Mouse (Mus musculus) adrenal gland, adult 2 months (tissue): Measurements from ENCODE around the gene Epb41l1. TPM values are rescaled to one million over a fixed set of nuclear protein-coding genes. Genes with fewer than 3 reads are reported as not detected.

Experiments used
- DNase-seq: peaks from one replicate; pipeline ENCODE4 v3.0.0; 2021
- polyA plus RNA-seq: library from polyadenylated mRNA; depleted of rRNA; stranded (reverse); fragments of >200 nt; gene quantifications from 2 replicates; pipeline ENCODE4 v1.2.3, GENCODE M21; 2012
- total RNA-seq, 2 experiments: library from RNA; stranded (reverse); gene quantifications; 2 replicates each; pipeline ENCODE4 v1.2.3; 2021

The Epb41l1 gene
- total and polyA plus RNA-seq, 3 experiments, result 52.0 to 93.4 (median 81.4) TPM

DNA sequence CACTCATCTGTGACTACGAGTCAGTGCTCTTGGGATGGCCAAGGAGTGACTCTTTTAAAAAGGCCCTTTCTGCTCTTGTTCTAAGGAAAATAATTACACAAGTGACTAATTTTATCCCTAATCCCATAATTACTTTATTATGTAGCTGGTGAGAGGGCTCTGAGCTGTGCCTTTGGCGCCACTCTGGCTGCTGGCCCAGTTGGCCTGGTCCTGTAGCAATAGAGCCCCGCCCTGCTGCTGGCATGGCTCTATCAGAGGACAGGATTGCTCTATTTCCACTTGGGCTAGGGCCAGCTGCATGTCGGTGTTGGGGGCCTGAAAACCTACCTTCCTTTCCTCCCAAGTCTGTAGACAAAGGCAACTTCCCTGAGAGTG lies 36.6 kb downstream of the Epb41l1 start:
- peak; percentile 85 for DNase-seq

DNA sequence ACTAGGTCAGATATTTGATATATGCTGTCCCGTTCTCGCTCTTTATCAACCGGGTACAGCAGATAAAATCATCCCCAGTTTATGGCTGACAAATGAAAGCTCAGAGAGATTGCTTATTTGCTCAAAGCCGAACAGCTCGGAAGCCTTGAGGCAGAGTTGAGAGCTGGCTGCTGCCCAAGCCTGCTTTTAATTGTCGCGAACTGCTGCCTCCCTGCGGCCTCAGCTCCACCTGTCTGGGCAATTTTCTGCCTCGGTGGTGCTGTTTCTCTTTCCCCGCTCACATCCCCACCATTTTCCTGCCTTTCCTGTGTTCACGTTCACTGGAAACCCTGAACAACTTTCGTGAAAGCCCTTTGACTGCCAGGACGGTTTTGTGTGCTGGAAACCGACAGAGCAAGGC lies 39.8 kb downstream of the Epb41l1 start:
- peak; percentile 83 for DNase-seq

DNA sequence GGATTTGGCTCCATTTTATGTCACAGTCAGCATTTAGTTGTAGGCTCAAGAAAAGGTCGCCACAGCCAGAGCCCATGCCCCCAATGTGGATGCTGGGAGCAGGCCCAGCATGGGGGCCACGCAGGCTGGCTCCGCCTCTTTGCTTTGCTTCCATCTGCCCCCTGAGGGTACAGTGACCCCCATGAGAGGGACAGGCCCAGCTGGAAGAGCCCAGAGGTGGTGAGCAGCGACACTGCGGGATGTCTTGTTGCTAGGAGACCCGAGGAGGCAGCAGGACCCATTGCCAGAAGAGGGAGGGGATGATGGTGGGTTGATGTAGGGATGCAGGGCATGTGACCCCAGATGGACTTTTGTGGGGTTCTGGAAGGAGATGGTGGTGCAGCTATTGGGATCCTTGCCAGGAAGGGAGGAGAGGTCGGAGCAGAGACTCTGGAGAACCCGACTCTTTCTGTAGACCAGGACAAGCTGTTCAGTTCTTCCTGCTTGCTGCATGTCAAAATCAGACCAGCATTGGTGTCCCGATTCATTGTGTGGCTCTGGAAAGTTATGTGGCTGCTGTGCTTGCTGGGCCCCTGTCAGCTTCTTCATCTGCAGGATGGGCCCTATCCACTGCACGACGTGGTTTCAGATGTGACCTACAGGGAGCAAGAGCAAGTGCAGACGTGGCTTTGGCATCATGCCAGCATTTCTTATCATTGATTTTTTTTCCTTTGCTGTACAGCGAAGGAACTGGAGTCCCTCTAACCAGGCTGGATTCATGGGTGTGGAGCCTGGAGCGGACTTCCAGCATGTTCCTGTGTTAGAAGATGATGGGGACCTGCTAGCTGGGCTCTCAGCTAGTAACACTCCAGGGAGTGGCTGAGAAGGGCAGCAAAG lies 41.7 kb downstream of the Epb41l1 start:
- DNase-seq, result peak; percentile 51

DNA sequence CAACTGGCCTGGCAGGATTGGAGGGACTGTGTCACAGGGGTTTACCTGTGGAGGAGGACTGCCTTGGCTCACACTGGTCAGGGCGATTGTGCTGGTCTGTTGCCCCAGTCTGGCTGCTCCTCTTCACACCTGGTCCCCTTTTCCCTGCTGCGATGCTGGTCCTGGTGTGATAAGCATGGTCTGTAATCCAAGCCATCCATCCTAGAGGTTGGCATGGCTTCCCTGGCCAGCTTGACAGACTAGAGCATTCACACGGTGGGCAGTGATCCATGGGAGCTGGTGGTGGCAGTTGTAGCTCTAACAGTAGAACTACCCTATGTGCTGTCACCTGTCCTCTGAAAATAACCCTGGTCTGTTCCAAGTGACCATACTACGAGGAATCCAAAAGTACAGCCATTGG lies 43.7 kb downstream of the Epb41l1 start:
- DNase-seq, result no peak

DNA sequence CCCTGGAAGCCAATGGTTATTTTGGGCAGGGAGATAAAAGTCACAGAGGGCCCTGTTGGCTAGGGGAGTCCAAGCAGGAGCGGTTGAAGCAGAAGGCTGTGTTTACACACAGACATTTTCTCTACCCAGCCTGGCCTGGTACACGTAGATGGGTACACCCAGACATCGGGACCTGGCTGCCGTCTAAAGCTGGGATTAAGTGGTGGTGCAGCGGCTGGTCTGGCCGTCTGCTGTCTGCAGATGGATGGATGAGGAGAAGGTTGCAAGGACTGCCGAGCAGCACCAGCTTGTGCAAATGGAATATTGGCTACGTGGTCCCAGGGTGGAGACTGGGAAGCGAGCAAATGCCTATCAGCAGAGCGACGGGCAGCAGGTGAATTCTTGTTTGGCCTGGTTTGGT lies 46.8 kb downstream of the Epb41l1 start:
- DNase-seq, result no peak

DNA sequence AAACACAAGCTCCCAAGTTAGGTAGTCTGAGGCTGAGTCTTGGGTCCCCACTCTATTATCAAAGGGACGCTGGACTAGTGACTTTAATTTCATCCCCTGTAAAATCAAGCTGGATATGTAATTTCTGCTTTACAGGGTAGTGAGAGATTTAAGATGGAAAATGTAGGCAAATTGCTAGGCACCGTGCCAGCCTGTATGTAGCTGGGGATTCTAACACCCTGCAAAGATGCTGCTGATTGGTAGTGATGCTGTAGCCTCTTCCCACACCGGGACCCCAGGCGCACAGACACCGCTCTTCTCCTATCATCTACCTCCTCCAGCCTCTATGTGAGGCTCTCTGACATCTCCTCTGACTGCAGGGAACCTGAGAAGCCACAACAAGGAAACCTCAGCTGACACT lies 48.2 kb downstream of the Epb41l1 start:
- no peak for DNase-seq

DNA sequence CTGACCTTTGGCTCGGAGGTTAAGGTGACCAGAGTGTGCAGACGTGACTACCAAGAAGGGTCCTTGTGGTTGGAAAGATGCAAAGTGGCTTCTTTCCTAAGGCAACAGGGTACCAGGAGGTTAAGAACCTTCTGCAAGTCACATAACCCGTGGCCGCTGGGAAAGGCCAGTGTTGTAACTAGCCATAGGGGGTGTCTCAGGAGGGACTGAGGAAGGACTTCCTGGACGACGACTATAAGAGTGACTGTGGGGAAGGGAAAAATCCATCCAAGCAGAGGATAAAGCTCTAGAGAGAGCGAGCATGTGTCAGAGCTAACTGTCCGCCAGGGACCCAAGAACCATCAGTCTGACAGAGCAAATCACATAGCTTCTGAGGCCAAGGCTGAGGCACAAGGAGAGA lies 48.8 kb downstream of the Epb41l1 start:
- no peak for DNase-seq

DNA sequence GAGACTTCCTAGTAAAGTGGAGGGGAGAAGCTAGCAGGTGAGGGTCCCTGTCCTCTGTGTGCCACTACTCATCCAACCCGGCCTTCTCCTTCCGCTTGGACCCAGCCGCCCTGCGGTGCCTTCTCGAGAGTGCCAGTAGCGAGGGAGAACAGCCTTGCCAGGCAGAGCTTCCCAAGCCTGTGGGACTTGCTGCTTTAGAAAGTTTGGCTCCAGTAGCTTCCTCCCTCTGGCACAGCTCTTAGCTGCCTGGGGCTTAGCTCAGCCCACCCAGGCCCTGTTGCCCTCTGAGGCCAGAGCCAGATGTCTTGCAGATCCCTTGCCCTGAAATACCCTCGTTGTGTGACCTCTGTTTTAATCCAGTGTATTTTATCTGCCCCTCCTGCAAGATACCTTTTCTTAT lies 50.2 kb downstream of the Epb41l1 start:
- DNase-seq, result no peak

DNA sequence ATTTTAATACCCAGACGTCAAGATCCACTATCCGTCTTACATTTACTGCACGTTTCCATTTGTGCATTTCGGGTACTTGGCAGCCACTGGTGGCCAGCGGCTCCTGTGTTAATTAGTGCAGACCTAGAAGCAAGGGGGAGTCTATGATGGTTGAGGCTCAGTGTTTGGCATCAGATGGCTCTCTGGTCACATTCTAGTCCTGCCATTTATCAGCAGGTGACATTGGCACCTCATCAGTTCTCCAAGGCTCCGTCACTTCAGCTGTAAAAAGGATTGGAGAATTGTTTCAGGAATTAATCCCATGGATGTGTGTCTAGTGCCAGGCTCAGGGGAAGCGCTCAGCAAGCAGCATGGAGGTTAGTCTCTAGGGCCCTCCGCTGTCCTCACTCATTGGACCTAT lies 51.6 kb downstream of the Epb41l1 start:
- DNase-seq, result no peak

DNA sequence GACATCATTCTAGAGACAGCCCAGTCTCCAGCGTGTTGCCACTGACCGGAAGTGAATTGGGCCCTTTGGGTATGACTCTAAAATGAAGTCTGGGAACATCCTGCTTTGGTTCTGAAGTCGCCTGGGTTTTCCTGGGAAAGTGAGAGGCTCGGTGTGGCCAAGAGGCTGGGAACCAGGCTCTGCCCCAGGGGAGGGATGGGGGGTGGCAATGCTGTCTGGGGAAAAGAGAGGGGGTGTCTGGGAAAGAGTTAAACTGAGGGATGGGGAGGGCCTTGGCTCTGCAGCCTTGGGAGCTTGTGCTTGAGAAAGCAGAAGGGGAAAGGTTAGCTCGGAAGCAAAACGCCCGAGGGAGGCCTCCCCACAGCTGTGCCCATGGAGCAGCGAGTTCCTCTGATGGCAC lies 53.0 kb downstream of the Epb41l1 start:
- DNase-seq, result no peak

DNA sequence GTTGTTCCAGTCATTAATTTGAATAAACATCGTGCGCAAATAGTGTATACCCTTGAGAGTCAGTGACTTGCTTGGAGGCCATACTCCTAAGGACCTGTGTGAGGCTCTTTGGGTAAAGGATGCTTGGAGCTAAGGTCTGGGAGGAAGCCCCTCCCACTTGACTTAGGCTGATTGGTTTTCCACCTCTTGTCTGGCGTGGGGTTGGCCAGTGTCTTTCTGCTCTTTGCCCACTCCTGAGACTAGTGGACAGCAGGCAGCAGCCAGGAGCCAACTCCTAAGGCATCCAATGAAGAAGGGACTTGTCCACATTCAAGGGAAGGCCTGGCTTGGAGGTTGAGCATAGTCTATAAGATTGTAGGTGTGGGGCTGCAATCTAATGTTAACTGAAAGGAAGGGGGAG lies 53.4 kb downstream of the Epb41l1 start:
- DNase-seq, result no peak

DNA sequence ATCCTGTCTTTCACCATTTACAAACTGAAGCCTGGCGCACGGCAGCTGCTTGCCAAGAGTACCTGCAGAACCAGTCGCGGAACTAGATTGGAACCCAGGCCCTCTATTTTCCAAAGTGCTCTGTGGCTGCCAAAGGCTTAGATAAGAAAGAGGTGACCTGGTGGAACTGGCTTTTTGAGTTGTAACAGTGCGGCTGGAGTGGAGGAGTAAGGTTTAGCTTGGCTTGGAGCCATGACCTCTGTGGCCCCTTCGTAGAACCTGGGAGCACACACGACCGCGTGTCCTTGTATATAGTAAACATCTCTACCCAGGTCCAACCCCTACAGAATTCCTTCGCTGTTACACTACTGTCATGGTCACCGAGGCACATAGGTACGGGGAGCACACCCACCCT lies 54.2 kb downstream of the Epb41l1 start:
- no peak for DNase-seq

DNA sequence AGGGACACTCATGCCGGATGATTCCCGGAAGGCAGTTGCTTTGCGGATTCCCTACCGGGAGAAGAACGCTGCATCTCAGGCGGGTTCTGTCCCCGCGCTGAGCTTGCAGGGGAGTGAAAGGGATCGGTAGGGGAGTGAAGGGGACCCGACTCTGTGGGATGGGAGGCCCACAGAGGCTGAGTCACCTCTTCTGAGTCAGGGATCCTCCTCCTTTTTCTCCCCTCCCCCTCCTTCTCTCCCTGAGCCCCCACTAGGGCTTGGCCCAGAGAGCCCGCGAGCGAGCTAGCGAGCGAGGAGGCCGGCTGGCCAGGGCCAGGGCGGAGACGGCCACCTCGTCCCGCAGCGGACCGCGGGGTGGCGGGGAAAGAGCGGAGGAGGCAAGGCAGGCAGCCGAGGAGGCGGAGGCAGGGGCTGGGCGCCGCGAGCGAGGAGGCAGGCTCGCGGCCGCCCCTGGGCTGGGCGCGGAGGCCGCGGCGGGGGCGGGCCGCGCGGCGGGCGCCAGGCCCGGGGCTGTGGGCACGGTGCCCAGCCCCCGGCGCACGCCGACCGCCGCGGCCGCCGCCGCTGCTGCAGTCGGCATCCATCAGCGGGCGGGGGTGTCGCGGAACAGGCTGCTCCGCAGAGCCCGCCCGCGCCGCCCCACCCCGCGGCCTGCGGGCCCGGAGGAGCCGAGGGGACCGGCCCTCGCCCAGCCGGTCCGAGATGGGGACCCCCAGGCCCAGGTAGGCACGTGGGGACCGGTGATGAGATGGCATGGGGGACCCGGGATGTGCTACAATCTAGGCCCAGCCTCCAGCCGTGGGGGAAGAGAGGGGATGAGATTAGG lies 54.8 kb downstream of the Epb41l1 start:
- DNase-seq, result peak; percentile 90

DNA sequence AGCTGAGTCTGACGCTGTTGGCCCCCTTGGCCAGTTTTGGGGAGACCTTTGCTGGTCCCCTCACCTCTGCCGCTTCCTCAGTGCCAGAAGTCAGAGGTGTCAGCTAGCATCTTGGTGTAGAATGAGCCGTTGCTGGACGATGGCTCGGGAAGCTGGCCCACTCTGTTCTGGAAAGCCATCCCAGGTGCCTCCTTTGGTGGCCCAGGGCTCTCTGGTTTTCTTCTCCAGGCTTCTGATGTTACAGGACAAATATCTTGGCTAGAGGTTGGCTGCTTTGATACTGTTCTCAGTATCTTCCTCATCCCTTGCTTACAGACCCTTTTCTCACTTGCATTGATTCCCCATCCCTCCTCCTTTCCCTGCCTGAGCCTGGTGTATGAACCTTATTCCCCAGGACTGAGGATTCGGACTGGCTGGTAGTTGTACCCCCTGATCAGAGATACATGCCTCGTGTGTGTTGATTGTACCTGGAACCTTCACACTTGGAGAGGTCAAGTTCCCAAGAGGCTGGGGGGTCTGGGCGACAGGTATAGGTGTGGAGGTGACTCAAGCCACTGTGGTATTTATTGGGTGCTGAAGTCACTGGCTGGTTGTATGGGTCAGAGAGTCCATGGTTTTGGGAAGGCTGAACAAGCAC lies 55.5 kb downstream of the Epb41l1 start:
- no peak for DNase-seq

DNA sequence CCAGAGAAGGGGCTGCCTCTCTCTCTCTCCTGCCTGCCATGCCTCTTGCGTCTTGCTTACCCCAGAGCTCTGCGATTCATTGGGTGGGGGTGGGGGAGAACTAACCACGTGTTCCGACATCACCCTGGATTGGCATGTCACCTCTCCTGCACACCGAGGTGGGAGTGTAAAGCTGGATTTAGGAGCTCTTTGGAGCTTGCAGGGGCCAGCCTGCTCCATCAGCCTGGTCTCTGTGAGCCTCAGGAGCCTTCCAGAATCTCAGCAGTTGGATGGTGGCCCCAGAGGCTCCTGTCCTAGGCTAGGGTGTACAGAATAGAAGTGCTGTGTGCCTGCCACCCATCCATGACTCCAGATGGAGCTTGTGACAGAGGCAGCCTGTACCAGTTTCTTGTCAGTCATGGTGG lies 56.0 kb downstream of the Epb41l1 start:
- no peak for DNase-seq

DNA sequence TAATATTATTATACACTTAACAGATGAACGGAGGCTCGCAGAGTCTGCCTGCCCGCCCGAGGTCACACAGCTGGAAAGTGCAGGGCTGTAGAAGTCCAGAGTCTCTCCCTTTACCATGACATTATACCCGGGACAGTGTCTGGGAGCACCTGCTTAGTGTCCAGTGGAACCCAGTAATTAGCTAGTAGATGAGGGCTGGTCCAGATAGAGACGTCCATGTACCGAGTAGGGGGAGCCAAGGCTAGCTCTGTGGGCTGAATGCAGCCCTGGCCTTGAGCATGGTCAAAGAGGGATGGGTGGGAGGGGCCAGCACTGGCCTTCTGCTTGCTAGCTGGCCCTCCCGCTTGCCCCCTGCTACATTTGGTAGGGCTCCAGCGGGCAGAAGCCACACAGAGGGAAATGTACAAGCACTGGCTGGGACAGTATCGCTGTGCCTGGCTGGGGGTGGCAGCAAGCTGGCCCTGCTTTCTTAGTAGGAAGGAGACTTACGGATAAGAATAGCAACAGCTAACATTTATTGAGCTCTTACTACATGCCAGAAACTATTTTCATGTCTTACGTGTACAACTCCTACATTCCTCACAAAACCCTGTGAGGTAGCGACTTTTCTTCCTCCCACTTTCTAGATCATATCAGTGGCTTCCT lies 57.5 kb downstream of the Epb41l1 start:
- DNase-seq, result peak; percentile 58

DNA sequence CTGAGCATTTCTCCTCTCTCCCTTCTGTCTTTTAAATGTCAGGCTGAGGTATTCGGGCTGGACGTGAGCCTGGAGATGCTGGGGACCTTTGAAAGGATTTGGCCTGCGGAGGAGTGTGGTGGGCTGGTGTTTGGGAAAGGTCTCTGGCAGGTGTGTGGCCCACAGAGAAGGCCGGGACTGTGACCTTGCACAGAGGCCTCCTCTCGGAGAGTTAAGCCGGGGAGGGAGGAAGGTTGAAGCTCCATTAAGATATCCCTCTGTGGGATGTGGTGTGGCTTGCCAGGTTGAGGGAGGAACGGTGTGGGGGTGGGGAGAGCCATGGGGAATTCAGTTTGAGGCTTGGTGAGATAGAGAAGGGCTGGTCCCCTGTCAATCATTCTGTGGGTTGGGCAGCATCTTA lies 59.1 kb downstream of the Epb41l1 start:
- DNase-seq, result no peak

DNA sequence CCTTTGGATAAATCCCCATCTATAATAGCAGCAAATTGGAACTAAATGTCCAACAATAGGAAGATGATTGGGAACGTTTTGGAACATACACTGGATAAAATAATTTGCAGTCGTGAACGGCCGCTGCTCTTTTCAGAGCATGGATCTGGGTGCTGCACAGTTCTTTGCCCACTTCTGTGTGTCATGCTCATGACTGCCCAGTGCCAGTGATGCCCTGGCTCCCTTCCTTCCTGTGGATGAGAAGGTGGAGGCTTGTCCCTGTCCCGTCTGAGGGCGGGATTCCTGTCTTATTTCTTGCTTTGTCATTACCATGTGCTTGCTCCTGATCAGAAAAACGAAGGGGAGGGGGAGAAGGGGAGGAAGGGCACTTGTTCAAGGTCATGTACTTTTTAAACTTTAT lies 59.6 kb downstream of the Epb41l1 start:
- DNase-seq, result no peak

DNA sequence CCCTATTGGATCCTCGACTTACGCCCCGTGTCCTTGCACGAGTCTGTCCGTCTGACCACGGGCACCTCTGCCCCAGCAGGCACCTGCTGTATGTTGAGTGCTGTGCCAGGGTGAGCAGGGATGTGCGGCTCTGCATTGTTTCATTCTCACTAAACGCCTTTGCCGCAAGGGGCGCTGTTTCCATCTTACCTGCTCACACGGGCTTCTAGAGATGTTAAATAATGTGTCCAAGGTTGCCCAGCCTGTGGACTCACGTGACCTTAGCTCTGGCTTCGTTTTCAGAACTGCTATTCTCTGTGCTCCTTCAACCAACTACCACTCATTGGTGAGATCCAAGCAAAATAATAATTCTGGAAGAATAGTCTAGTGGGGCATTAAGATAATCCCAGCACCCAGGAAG lies 61.6 kb downstream of the Epb41l1 start:
- DNase-seq, result peak; percentile 44

DNA sequence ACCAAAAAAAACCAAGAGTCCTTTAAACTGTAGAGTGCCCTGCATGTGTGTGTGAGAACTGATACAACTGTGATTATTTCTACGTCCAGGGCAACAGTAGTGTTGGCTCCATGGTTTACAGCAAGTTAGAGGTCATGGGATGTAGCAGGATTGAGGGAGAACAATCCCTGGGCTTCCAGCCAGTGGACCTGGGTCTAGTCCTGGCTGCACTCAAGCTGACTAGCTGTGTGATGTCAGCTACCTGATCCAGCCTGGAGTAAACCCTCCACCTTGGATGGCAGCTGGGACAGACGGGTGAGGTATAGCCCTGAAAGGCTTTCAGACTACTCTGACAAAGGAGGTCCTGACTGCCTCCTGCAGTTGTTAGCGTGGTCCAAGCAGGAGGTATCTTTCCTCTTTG lies 62.1 kb downstream of the Epb41l1 start:
- no peak for DNase-seq

DNA sequence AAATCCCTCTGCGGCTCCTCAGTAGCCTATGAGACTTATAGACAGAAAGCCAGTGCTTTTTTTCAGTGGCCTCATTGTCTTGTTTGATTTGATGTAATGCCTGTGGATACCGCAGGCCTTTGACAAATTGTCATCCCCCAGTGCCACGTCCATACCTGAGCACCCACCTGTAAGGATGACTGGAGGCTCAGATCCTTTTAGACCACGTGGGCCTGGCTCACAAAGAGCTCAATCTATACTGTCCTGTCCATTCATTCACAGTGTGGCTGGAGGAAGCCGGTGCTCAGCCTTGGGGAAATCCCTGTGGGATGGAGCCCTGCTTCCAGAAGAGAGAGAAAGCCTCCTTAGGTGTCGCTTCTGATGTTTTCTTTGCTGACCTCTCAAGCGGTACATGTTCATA lies 62.5 kb downstream of the Epb41l1 start:
- no peak for DNase-seq

DNA sequence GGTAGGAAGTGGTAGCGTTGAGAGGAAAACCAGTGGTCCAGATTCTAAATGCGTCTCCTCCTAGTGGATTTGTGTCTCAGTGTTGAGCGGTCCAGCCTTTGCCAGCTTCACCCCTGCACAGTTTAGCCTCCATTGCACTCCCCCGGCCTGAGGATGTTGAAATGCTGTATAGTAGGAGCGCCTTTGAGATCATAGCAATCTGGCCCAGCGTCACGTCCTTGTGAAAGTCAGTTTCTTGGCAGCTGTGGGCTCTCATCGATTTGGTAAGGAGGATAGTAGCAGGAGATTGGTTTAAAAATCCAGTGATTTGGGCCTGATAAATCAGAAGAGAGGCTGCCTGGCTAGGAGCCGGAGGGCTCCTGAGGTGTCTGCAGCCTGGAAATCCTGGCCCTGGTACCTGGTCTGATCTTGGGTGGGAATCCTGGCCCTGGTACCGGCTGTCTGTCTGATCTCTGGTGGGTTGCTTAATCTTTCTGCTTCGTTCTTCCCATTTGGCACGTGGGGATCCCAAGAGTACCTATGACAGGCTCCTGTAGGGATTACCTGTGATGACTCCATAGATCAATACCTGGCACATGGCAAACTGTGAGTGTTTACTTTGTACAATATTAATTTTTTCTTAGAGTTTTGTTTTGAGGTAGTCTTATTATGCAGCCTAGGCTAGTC lies 65.5 kb downstream of the Epb41l1 start:
- peak; percentile 64 for DNase-seq
